Comparison of ENCODE assay signal across 37 mouse cellular contexts in genomic region chr16:30296601-30297275, GRCm38 (mm10). TPM values are rescaled to one million over a fixed set of nuclear protein-coding genes. Genes with fewer than 3 reads are reported as not detected.
"Had no signal": no experiment of that assay in that cellular context is flagged by ENCODE, and none has a peak within 500 bp of the region (broad histone marks: within the 10 kb centered on the region; RNA-seq: fewer than 3 reads in every experiment).

No protein-coding gene starts in this region.

- DNase-seq: cerebellum, adult 2 months; cerebellum, adult 8-10 months; cerebellum, adult 9-10 months; cerebellum, adult 9-11 months; cerebellum, postnatal 10 days; cerebellum, postnatal 14 days; cerebellum, postnatal 25 days; cerebellum, postnatal 36 days; embryo, embryonic 11 days; forebrain, postnatal 0 days; gastrocnemius, adult 2 months; gastrocnemius, postnatal 10 days; gastrocnemius, postnatal 14 days; gastrocnemius, postnatal 25 days; gastrocnemius, postnatal 36 days; heart, adult 2 months had no signal

- H3K9me3 ChIP-seq: embryonic facial prominence, embryonic 10.5 days; embryonic facial prominence, embryonic 12.5 days; embryonic facial prominence, embryonic 13.5 days; embryonic facial prominence, embryonic 15.5 days; forebrain, embryonic 10.5 days; forebrain, embryonic 12.5 days; forebrain, embryonic 13.5 days; forebrain, embryonic 15.5 days had no signal

- H3K27ac ChIP-seq: embryonic facial prominence, embryonic 10.5 days; embryonic facial prominence, embryonic 12.5 days; embryonic facial prominence, embryonic 13.5 days; embryonic facial prominence, embryonic 15.5 days; forebrain, embryonic 10.5 days; forebrain, embryonic 12.5 days; forebrain, embryonic 13.5 days; forebrain, embryonic 15.5 days; gastrocnemius, adult 2 months; heart, adult 2 months had no signal

- H3K36me3 ChIP-seq: embryonic facial prominence, embryonic 10.5 days; embryonic facial prominence, embryonic 12.5 days; embryonic facial prominence, embryonic 13.5 days; embryonic facial prominence, embryonic 15.5 days; forebrain, embryonic 10.5 days; forebrain, embryonic 12.5 days; forebrain, embryonic 15.5 days had no signal

- H3K27me3 ChIP-seq: embryonic facial prominence, embryonic 12.5 days; embryonic facial prominence, embryonic 15.5 days; forebrain, embryonic 13.5 days; forebrain, embryonic 15.5 days had no signal

- H3K4me3 ChIP-seq: embryonic facial prominence, embryonic 10.5 days; embryonic facial prominence, embryonic 12.5 days; embryonic facial prominence, embryonic 13.5 days; embryonic facial prominence, embryonic 15.5 days; erythroblast, embryonic 14.5 days; forebrain, embryonic 10.5 days; forebrain, embryonic 12.5 days; forebrain, embryonic 13.5 days; forebrain, embryonic 15.5 days; gastrocnemius, adult 2 months; heart, adult 2 months had no signal

- H3K4me1 ChIP-seq: embryonic facial prominence, embryonic 10.5 days; embryonic facial prominence, embryonic 12.5 days; embryonic facial prominence, embryonic 15.5 days; forebrain, embryonic 10.5 days; forebrain, embryonic 12.5 days; forebrain, embryonic 13.5 days; forebrain, embryonic 15.5 days had no signal

RNA-seq across cellular contexts. Expression of gene Lrrc15, which starts 13.7 kb away (rescaled TPM):
- total RNA-seq: common myeloid progenitor, adult 5-6 weeks; granulocyte monocyte progenitor cell, adult 5-6 weeks had no signal
- polyA plus RNA-seq: cerebellum, adult 2 months; cortical plate, adult 2 months; erythroblast, embryonic 14.5 days; frontal cortex, adult 2 months had no signal

RNA-seq across cellular contexts. Expression of gene Gp5, which starts 13.8 kb away (rescaled TPM):
- total RNA-seq: gastrocnemius, adult 18-20 months; gastrocnemius, adult 2 months; gastrocnemius, adult 8-10 months; gastrocnemius, postnatal 36 days had no signal

RNA-seq across cellular contexts. Expression of gene Cpn2, which starts 29.4 kb away (rescaled TPM):
- total RNA-seq: common myeloid progenitor, adult 5-6 weeks; forebrain, postnatal 0 days; gastrocnemius, adult 2 months; gastrocnemius, postnatal 14 days; gastrocnemius, postnatal 25 days; gastrocnemius, postnatal 36 days; granulocyte monocyte progenitor cell, adult 5-6 weeks had no signal
- polyA plus RNA-seq: cerebellum, adult 2 months; cortical plate, adult 2 months; embryonic facial prominence, embryonic 10.5 days; embryonic facial prominence, embryonic 11.5 days; embryonic facial prominence, embryonic 12.5 days; embryonic facial prominence, embryonic 13.5 days; embryonic facial prominence, embryonic 14.5 days; embryonic facial prominence, embryonic 15.5 days; forebrain, embryonic 10.5 days; forebrain, embryonic 11.5 days; forebrain, embryonic 12.5 days; forebrain, embryonic 13.5 days; forebrain, embryonic 14.5 days; forebrain, embryonic 15.5 days; forebrain, embryonic 16.5 days; forebrain, postnatal 0 days; frontal cortex, adult 2 months; gonadal fat pad, adult 2 months had no signal
